Mouse (Mus musculus) cerebellum, postnatal 25 days (tissue): ENCODE measurements around the gene H2-D1.

ENCODE experiments used
- DNase-seq, 2 experiments: peaks; one replicate each; pipeline ENCODE4 v3.0.0; 2021; ENCODE audit warnings: mixed read lengths in 2 of 2

The H2-D1 gene

GRCm38 (mm10) chr17:35240384-35241304 is 21.9 kb upstream of the H2-D1 start:
- peak; percentile 53 to 59 for DNase-seq

GRCm38 (mm10) chr17:35241305-35242014 is 21.1 kb upstream of the H2-D1 start, which contains the start of gene Ddx39b:
Ddx39b (plus strand) TSS chr17:35241746.
- peak; percentile 97 to 98 for DNase-seq

GRCm38 (mm10) chr17:35242015-35242941 is 20.3 kb upstream of the H2-D1 start:
- DNase-seq: peak; percentile 51 to 74

- DNase-seq: peak; percentile 69 to 79
Measured at GRCm38 (mm10) chr17:35243086-35243485, 19.4 kb upstream of the H2-D1 start.

GRCm38 (mm10) chr17:35244999-35245398 is 17.5 kb upstream of the H2-D1 start:
- DNase-seq: no peak

- DNase-seq: no peak
Measured at GRCm38 (mm10) chr17:35245731-35246623, 16.6 kb upstream of the H2-D1 start.

- no peak for DNase-seq
Measured at GRCm38 (mm10) chr17:35247144-35247543, 15.4 kb upstream of the H2-D1 start.

GRCm38 (mm10) chr17:35248986-35249385 is 13.5 kb upstream of the H2-D1 start:
- DNase-seq: no peak

- no peak for DNase-seq
Measured at GRCm38 (mm10) chr17:35249451-35250197, 12.9 kb upstream of the H2-D1 start.

- no peak for DNase-seq
Measured at GRCm38 (mm10) chr17:35250348-35251120, 12.0 kb upstream of the H2-D1 start.

- DNase-seq: no peak
Measured at GRCm38 (mm10) chr17:35251162-35251719, 11.3 kb upstream of the H2-D1 start.

- DNase-seq: no peak
Measured at GRCm38 (mm10) chr17:35251981-35252380, 10.5 kb upstream of the H2-D1 start.

- DNase-seq: no peak
Measured at GRCm38 (mm10) chr17:35252619-35253292, 9.8 kb upstream of the H2-D1 start.

GRCm38 (mm10) chr17:35253293-35254093 is 9.0 kb upstream of the H2-D1 start:
- no peak for DNase-seq

- peak; percentile 67 to 80 for DNase-seq
Measured at GRCm38 (mm10) chr17:35254241-35255098, 8.1 kb upstream of the H2-D1 start.

- peak in 1 of 2 experiments; percentile 15 for DNase-seq
Measured at GRCm38 (mm10) chr17:35255301-35255700, 7.2 kb upstream of the H2-D1 start.

GRCm38 (mm10) chr17:35255704-35256103 is 6.8 kb upstream of the H2-D1 start:
- no peak for DNase-seq
